Mouse (Mus musculus): Measurements from ENCODE around the gene Gm9833. TPM values are rescaled to one million over a fixed set of nuclear protein-coding genes. Genes with fewer than 3 reads are reported as not detected.

Gm9833 gene
- polyA plus RNA-seq, 1 experiment from 2014 or later: 1.2 TPM

GRCm38 (mm10) chr3:10095076-10095622, 7.2 kb downstream of the Gm9833 start:
- WGBS (ENCODE audit: missing documents): 100% methylated on average over 2 of the region's 2 CpGs
- H3K36me3 ChIP-seq (ENCODE audit: inconsistent target): no peaks in the 10 kb centered on the region
- no peak overlapping the region for H3K27ac ChIP-seq
- no peaks in the 10 kb centered on the region for H3K79me2 ChIP-seq (ENCODE audit: inconsistent target)
- H3K4me3 ChIP-seq (ENCODE audit: inconsistent target): no peak overlapping the region

- Histone ChIP-seq H3K36me3 (ENCODE audit: inconsistent target) (no peaks in the 10 kb centered on the region), H3K27ac (no peak overlapping the region), H3K79me2 (ENCODE audit: inconsistent target) (no peaks in the 10 kb centered on the region), H3K4me3 (ENCODE audit: inconsistent target) (no peak overlapping the region)
- 97% methylated on average over 4 of the region's 5 CpGs for WGBS (ENCODE audit: missing documents)
Measured at GRCm38 (mm10) chr3:10099756-10100155, 11.8 kb downstream of the Gm9833 start.

GRCm38 (mm10) chr3:10111570-10111969, 23.7 kb downstream of the Gm9833 start:
- no peaks in the 10 kb centered on the region for H3K36me3 ChIP-seq (ENCODE audit: inconsistent target)
- WGBS (ENCODE audit: missing documents): 94% methylated on average over 2 of the region's 2 CpGs

GRCm38 (mm10) chr3:10112196-10112595, 24.3 kb downstream of the Gm9833 start:
- 83% methylated on average over 4 of the region's 4 CpGs for WGBS (ENCODE audit: missing documents)
- Histone ChIP-seq H3K36me3 (ENCODE audit: inconsistent target) (no peaks in the 10 kb centered on the region), H3K27ac (no peak overlapping the region), H3K4me3 (ENCODE audit: inconsistent target) (no peak overlapping the region), H3K79me2 (ENCODE audit: inconsistent target) (no peaks in the 10 kb centered on the region)

More at GRCm38 (mm10) chr3:10111570-10111969, 23.7 kb downstream of the Gm9833 start:
- H3K4me3 ChIP-seq (ENCODE audit: inconsistent target): no peak overlapping the region
- H3K79me2 ChIP-seq (ENCODE audit: inconsistent target): no peaks in the 10 kb centered on the region
- H3K27ac ChIP-seq: no peak overlapping the region

- no peaks in the 10 kb centered on the region for H3K79me2 ChIP-seq (ENCODE audit: inconsistent target)
- no peaks in the 10 kb centered on the region for H3K36me3 ChIP-seq (ENCODE audit: inconsistent target)
- no peak overlapping the region for H3K27ac ChIP-seq
- 83% methylated on average over 1 of the region's 2 CpGs for WGBS (ENCODE audit: missing documents)
- no peak overlapping the region for H3K4me3 ChIP-seq (ENCODE audit: inconsistent target)
Measured at GRCm38 (mm10) chr3:10112660-10113059, 24.8 kb downstream of the Gm9833 start.

GRCm38 (mm10) chr3:10116531-10116930, 28.6 kb downstream of the Gm9833 start:
- 94% methylated on average over 12 of the region's 12 CpGs for WGBS (ENCODE audit: missing documents)
- Histone ChIP-seq H3K36me3 (ENCODE audit: inconsistent target) (no peaks in the 10 kb centered on the region), H3K79me2 (ENCODE audit: inconsistent target) (no peaks in the 10 kb centered on the region), H3K4me3 (ENCODE audit: inconsistent target) (no peak overlapping the region), H3K27ac (no peak overlapping the region)

GRCm38 (mm10) chr3:10121232-10121631, 33.3 kb downstream of the Gm9833 start:
- 91% methylated on average over 9 of the region's 9 CpGs for WGBS (ENCODE audit: missing documents)
- no peak overlapping the region for H3K27ac ChIP-seq
- no peaks in the 10 kb centered on the region for H3K36me3 ChIP-seq (ENCODE audit: inconsistent target)
- H3K4me3 ChIP-seq (ENCODE audit: inconsistent target): no peak overlapping the region
- H3K79me2 ChIP-seq (ENCODE audit: inconsistent target): no peaks in the 10 kb centered on the region

GRCm38 (mm10) chr3:10121956-10122739, 34.2 kb downstream of the Gm9833 start:
- Histone ChIP-seq H3K79me2 (ENCODE audit: inconsistent target) (no peaks in the 10 kb centered on the region), H3K36me3 (ENCODE audit: inconsistent target) (no peaks in the 10 kb centered on the region), H3K27ac (no peak overlapping the region), H3K4me3 (ENCODE audit: inconsistent target) (no peak overlapping the region)
- whole genome bisulfite sequencing (ENCODE audit: missing documents): 81% methylated on average over 6 of the region's 6 CpGs

GRCm38 (mm10) chr3:10123615-10124014, 35.7 kb downstream of the Gm9833 start:
- whole genome bisulfite sequencing (ENCODE audit: missing documents): 86% methylated on average over 1 of the region's 1 CpGs
- no peak overlapping the region for H3K4me3 ChIP-seq (ENCODE audit: inconsistent target)
- no peaks in the 10 kb centered on the region for H3K36me3 ChIP-seq (ENCODE audit: inconsistent target)
- no peaks in the 10 kb centered on the region for H3K79me2 ChIP-seq (ENCODE audit: inconsistent target)
- no peak overlapping the region for H3K27ac ChIP-seq

- H3K4me3 ChIP-seq (ENCODE audit: inconsistent target): no peak overlapping the region
- H3K79me2 ChIP-seq (ENCODE audit: inconsistent target): no peaks in the 10 kb centered on the region
- H3K36me3 ChIP-seq (ENCODE audit: inconsistent target): no peaks in the 10 kb centered on the region
- no peak overlapping the region for H3K27ac ChIP-seq
- WGBS (ENCODE audit: missing documents): 96% methylated on average over 2 of the region's 2 CpGs
Measured at GRCm38 (mm10) chr3:10124071-10124470, 36.2 kb downstream of the Gm9833 start.

GRCm38 (mm10) chr3:10125301-10125700, 37.4 kb downstream of the Gm9833 start:
- H3K36me3 ChIP-seq (ENCODE audit: inconsistent target): no peaks in the 10 kb centered on the region
- 82% methylated on average over 4 of the region's 4 CpGs for WGBS (ENCODE audit: missing documents)
- H3K79me2 ChIP-seq (ENCODE audit: inconsistent target): no peaks in the 10 kb centered on the region
- no peak overlapping the region for H3K27ac ChIP-seq
- H3K4me3 ChIP-seq (ENCODE audit: inconsistent target): no peak overlapping the region

GRCm38 (mm10) chr3:10126036-10126435, 38.1 kb downstream of the Gm9833 start:
- WGBS (ENCODE audit: missing documents): 88% methylated on average over 2 of the region's 2 CpGs
- Histone ChIP-seq H3K27ac (no peak overlapping the region), H3K4me3 (ENCODE audit: inconsistent target) (no peak overlapping the region), H3K36me3 (ENCODE audit: inconsistent target) (no peaks in the 10 kb centered on the region), H3K79me2 (ENCODE audit: inconsistent target) (no peaks in the 10 kb centered on the region)

GRCm38 (mm10) chr3:10126502-10126901, 38.6 kb downstream of the Gm9833 start:
- 89% methylated on average over 2 of the region's 2 CpGs for WGBS (ENCODE audit: missing documents)
- Histone ChIP-seq H3K36me3 (ENCODE audit: inconsistent target) (no peaks in the 10 kb centered on the region), H3K4me3 (ENCODE audit: inconsistent target) (no peak overlapping the region), H3K27ac (no peak overlapping the region), H3K79me2 (ENCODE audit: inconsistent target) (no peaks in the 10 kb centered on the region)

GRCm38 (mm10) chr3:10126952-10127351, 39.0 kb downstream of the Gm9833 start:
- Histone ChIP-seq H3K79me2 (ENCODE audit: inconsistent target) (no peaks in the 10 kb centered on the region), H3K36me3 (ENCODE audit: inconsistent target) (no peaks in the 10 kb centered on the region), H3K4me3 (ENCODE audit: inconsistent target) (no peak overlapping the region), H3K27ac (no peak overlapping the region)
- WGBS (ENCODE audit: missing documents): 93% methylated on average over 10 of the region's 10 CpGs

GRCm38 (mm10) chr3:10127505-10127904, 39.6 kb downstream of the Gm9833 start:
- Histone ChIP-seq H3K79me2 (ENCODE audit: inconsistent target) (no peaks in the 10 kb centered on the region), H3K36me3 (ENCODE audit: inconsistent target) (no peaks in the 10 kb centered on the region), H3K4me3 (ENCODE audit: inconsistent target) (no peak overlapping the region), H3K27ac (no peak overlapping the region)
- WGBS (ENCODE audit: missing documents): 74% methylated on average over 2 of the region's 2 CpGs
